Mouse (Mus musculus) CH12F3 (cell line): ENCODE data around the gene Astn2.

ENCODE experiments used
- in situ Hi-C: fragments of 300-500 bp; cut with MboI; formaldehyde crosslinking; loops from 2 replicates; pipeline ENCODE4 v1.14.3; 2020; ENCODE audit warnings: low sequenced_read_pairs

Gene Astn2

GRCm38 (mm10) chr4:65767431-65767830 is 637.0 kb downstream of the Astn2 start:
- in situ Hi-C loops: no loop called here

GRCm38 (mm10) chr4:65765312-65765711 is 639.1 kb downstream of the Astn2 start:
- in situ Hi-C loops: no loop called here

- in situ Hi-C loops: no loop called here
Observed at GRCm38 (mm10) chr4:65764275-65764674, 640.1 kb downstream of the Astn2 start.

- in situ Hi-C loops: no loop called here
Observed at GRCm38 (mm10) chr4:65763823-65764222, 640.6 kb downstream of the Astn2 start.

- in situ Hi-C loops: no loop called here
Observed at GRCm38 (mm10) chr4:65762116-65762515, 642.3 kb downstream of the Astn2 start.

DNA sequence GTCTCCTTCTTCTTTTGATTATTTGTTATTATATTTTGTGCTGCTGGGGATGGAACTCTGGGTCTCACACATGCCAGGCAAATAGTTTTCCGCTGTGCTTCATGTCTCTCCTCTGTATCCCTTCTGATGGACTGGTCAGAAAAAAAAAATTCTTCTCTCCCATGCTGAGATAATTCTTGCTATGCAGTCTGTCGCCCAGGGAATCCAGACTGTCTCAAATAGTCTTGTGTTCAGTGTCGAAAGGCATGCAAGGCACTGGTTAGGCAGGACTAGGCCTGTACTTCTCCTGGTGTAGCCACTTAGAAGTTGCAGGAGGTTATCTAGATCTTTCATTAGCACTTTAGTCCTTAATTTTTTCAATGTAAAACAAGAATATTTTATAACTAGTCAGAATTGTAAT is 642.8 kb downstream of the Astn2 start:
- in situ Hi-C loops: no loop called here

DNA sequence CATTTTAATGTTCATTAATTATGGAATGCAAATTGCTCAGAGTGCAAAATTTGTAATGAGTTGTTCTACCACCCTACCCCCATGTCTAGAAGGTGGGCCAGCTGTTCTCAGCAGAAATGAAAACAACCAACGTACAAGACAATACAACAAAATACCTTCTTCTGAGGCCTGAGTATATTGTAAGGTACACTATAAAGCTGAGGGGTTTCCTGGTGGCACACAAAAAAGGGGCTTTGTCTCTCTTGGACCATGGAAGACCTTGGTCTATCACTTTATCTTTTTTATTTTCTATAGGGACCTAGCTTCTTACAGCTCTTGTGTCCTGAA is 645.6 kb downstream of the Astn2 start:
- in situ Hi-C loops: no loop called here

- in situ Hi-C loops: no loop called here
Observed at GRCm38 (mm10) chr4:65758174-65758874, 646.1 kb downstream of the Astn2 start.

DNA sequence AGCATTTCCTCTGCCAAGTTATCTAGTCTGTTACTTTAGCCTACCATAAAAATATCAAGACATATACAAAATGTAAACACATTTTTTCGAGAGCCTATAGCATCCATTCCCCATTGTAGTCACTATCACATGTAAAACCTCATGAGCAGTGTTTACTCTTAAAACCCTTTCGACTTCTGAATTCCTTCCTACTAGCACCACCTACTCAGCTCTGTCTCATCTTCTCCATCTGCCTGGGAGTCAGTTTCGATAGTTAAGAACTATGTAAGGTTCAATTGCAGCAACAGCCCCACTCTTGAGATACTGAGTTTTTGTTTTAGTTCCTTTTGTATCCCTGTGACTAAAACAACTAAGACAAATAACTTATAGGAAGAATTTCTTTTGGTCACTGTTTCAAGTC is 651.5 kb downstream of the Astn2 start:
- in situ Hi-C loops: no loop called here

- in situ Hi-C loops: no loop called here
Observed at GRCm38 (mm10) chr4:65744788-65745187, 659.6 kb downstream of the Astn2 start.

DNA sequence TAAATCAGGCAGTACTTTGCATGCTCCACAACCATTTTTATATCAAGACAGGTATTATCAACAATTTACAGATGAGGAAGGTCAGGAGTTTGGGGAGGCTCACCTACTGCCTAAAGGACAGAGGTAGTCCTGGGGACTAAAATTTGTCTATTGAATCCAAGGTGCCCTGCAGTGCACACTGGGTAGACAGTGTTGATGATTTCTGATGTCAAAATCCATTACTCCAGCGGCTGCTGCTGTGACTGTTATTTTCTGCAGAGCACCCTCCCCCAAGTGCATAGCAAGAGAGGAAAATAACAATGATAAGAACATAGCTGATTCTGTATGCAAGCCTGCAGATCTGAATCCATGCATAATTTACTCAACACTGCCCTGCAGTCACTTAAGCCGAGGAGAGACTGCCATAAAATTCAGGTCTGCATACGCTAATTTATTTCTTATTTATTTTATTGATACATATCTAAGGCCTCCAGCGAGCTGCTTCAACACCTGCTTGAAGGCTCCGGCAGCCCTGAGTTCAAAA is 660.3 kb downstream of the Astn2 start:
- in situ Hi-C loops: no loop called here

- in situ Hi-C loops: no loop called here
Observed at GRCm38 (mm10) chr4:65743160-65743691, 661.2 kb downstream of the Astn2 start.

DNA sequence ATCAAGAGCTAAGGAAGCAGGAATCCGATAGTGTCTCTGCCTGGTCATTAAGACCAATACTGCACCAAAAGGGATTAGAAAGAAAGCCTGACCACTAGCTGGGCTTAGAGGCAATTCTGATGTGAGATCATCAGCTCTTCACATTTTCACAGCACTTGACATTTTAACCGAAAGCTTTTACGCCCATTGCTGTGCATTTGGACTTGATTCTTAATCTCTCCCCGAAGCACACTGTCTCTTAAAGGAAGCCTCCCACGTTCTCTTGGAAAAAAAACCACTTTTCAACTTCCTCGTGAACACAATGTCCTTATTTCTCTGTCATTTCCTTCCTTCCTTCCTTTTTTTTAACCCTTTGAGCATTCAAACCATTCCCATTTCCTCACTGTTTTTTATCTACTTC is 680.0 kb downstream of the Astn2 start:
- in situ Hi-C loops: no loop called here

GRCm38 (mm10) chr4:65719610-65720009 is 684.8 kb downstream of the Astn2 start:
- in situ Hi-C loops: no loop called here

GRCm38 (mm10) chr4:65717899-65718298 is 686.5 kb downstream of the Astn2 start:
- in situ Hi-C loops: no loop called here

- in situ Hi-C loops: no loop called here
Observed at GRCm38 (mm10) chr4:65716086-65716485, 688.3 kb downstream of the Astn2 start.

DNA sequence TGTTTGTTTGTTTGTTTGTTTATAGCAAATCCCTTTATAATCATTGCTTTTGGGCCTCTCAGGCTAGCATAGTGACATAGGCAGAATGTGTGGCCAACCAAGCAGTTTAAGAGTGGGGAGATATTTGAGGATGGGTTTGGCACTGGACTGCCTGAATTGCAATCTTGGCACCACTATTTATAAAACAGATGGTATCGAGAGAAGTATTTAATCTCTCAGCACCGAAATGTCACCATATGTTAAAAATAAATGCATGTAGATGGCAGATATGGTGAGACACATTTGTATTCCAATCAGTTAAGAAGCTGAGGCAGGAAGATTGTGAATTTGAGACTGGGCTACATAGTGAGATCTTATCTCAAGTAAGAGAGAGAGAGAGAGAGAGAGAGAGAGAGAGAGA is 692.7 kb downstream of the Astn2 start:
- in situ Hi-C loops: no loop called here

GRCm38 (mm10) chr4:65710623-65711022 is 693.8 kb downstream of the Astn2 start:
- in situ Hi-C loops: no loop called here

- in situ Hi-C loops: no loop called here
Observed at GRCm38 (mm10) chr4:65701848-65702247, 702.6 kb downstream of the Astn2 start.

DNA sequence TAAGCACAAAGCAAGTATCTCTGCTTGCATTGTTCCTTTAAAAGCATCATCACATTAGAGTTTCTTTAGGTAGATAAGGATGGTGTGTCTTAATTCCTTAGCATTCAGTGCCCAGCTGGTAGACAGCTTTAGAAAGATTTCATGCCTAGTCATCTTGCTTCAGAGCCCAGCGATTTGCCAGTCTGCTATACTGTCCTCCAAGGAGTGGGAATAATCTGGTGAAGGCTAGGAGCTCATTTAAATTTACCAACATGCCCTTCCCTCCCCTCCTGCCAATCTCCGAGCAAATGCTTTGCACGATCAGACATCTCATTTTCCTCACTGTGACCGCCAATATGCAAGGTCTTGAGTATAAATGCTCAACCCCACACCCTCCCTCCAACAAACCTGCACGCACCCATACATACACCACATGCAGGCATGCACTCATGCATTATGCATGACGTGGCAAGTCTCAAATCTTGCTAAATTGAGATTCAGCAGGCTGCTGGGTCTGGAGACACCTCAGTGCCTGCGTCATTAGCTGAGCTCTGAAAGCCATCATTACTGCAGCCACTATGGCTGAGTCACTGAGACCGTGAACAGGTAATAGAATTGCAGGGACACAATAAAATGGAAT is 704.6 kb downstream of the Astn2 start:
- in situ Hi-C loops: no loop called here

DNA sequence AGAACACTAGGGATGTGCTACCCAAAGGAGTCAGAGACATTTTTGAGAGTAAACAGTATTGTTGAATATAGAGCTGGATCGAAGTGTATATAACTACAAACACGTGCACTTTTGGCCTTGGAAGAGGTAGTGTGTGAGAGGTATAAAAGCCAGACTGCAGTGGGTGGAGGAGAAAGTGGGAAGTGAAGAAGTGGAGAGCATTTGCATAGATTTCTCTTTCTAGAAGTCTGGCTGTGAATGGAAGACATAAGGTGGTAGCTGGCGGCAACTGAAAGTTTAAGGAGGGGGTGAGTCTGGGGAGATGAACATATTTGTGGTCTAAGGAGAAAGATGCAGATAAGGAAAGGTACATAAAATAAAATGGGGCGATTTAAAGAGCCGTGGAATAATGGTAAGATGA is 709.2 kb downstream of the Astn2 start:
- in situ Hi-C loops: no loop called here

GRCm38 (mm10) chr4:65694011-65694410 is 710.4 kb downstream of the Astn2 start:
- in situ Hi-C loops: no loop called here
